Mouse (Mus musculus) stomach, postnatal 0 days (tissue): ENCODE measurements at regions not wholly inside any gene's neighbourhood (a gene's known extent, or its start where the extent isn't known, plus 50 kb on each side); places are given as distances from the start of the nearest gene placed in this dataset.

Experiments used
- CTCF ChIP-seq: IDR thresholded peaks from 2 replicates; pipeline ENCODE4 v1.5.1; 2016; ENCODE audit warnings: antibody characterized with exemption, low read depth, mild to moderate bottlenecking, moderate library complexity
- EP300 ChIP-seq: optimal IDR thresholded peaks from 2 replicates; pipeline ENCODE3; 2016; ENCODE audit warnings: antibody characterized with exemption

DNA sequence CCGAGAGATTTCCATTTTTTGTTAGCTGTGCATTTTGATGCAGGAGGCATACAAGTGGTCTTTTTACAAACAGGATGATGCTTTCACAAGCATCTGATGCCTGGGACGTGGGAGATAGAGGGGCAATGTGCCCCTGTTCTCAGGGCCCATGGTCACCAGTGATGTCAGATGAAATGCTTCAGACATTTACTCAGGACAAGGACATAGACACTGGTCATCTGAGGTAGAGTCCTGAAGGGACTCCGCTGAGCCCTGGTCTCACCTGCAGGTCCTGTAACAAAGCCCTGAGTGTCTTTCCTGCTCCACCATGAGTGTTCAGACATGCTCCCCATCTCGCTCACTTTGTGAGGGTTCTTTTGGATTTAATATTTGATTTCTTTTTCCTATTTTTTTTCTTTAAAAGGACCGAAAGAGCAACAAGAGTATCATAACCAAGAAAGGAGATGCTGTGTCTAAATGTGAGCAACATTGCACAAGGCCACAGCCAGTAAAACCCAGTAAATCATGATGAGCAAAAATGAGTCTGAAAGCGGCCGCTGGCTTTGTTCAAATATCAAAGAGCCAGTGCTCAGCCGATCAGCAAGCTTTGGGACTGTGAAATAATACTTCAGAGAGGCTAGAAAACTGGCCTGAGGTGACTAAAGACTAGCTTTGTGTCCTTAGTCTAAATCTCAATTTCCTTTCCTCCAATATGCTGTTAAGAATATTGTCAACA is 430.1 kb downstream of the Ate1 start:
- TF ChIP-seq CTCF, result no peak
- no peak for TF ChIP-seq EP300
